Mouse (Mus musculus) lung, adult 2 months (tissue): ENCODE measurements at regions not wholly inside any gene's neighbourhood (a gene's known extent, or its start where the extent isn't known, plus 50 kb on each side); places are given as distances from the start of the nearest gene placed in this dataset.
A peak's percentile ranks its signal among the peaks of the same experiment; 100 is the strongest.

Source experiments
- DNase-seq: peaks from one replicate; pipeline ENCODE4 v3.0.0; 2022
- H3K4me1 ChIP-seq: fragments of 200-500 bp; 2 replicates; pipeline ENCODE4 v1.6.1; 2011; ENCODE audit warnings: low read length; ENCODE audit not compliant: control insufficient read depth, insufficient read depth
- H3K4me3 ChIP-seq: fragments of 200-500 bp; replicated peaks from 2 replicates; pipeline ENCODE3; 2011; ENCODE audit warnings: low read depth, mild to moderate bottlenecking, control low read depth, low read length; ENCODE audit errors: extremely low read depth
- CTCF ChIP-seq: fragments of 200-500 bp; IDR thresholded peaks from 2 replicates; pipeline ENCODE4 v1.5.1; 2011; ENCODE audit warnings: mild to moderate bottlenecking, low read length, control low read depth; ENCODE audit not compliant: insufficient read depth
- POLR2A ChIP-seq: fragments of 200-500 bp; IDR thresholded peaks from 2 replicates; pipeline ENCODE4 v1.6.1; 2011; ENCODE audit warnings: low read depth, mild to moderate bottlenecking, control low read depth, low read length, borderline replicate concordance; ENCODE audit errors: extremely low read depth
- WGBS: fragments of 180-500 bp; shearing (Covaris S2); methylation state at CpG from one replicate; pipeline ENCODE4 v1.1.7; 2018; 5-methylcytosine and 5-hydroxymethylcytosine counted together

GRCm38 (mm10) chr8:34709911-34710733 lies 598.6 kb upstream of the Gm10131 start:
- no peak for TF ChIP-seq CTCF
- no peak for TF ChIP-seq POLR2A
- H3K4me1 ChIP-seq = no peaks in the 10 kb centered on the region
- H3K4me3 ChIP-seq = no peak overlapping the region
- 82% methylated on average over 23 of the region's 23 CpGs for WGBS
- no peak for DNase-seq

DNA sequence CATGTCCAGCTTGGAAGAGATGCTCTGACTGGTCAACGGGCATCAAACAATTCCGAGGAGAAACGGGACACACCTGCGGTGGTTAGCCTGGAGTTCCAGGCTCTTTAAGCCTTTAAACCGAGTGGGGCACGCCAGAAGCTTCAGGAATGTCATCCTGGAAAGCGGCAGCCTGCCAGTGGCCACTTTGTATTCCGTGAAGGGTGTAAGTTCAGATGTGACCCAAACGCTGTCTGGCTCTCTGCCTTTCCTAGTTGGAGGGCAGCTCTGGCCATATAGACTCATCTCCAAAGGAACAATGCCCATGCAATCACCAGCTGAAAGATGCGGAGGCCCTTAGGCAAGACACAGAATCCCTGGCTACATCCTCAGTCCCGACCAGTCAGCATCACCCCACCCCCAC lies 597.8 kb upstream of the Gm10131 start:
- no peak for DNase-seq
- Histone ChIP-seq H3K4me3 (no peak overlapping the region), H3K4me1 (no peaks in the 10 kb centered on the region)
- TF ChIP-seq CTCF (no peak), POLR2A (no peak)
- 64% methylated on average over 11 of the region's 11 CpGs for WGBS

DNA sequence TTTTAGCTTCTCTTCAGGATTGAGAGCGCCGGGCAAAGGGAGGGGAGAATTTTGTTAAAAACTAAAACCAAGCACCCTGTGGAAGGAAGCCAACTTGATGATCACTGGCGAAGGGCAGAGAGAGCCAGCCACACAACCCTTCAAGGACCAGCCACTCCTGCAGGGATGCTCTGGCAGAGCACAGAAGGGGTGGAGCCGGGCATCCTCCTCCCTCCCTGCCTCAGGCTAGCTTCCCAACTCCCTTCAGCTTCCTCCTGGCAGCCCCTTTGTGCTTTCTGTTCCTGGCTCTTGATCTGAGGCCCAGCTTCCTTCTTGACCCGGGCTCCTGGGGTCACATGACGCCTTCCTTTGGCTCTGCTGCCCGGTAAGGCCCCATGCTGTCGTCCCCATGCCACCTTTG lies 591.8 kb upstream of the Gm10131 start:
- Histone ChIP-seq H3K4me3 (no peak overlapping the region), H3K4me1 (peaks cover 2% of the 10 kb centered on the region; the same call in 1 of the 2 replicates)
- no peak for TF ChIP-seq POLR2A
- no peak for TF ChIP-seq CTCF
- no peak for DNase-seq
- WGBS = 39% methylated on average over 8 of the region's 8 CpGs

GRCm38 (mm10) chr8:34702806-34703205 lies 591.3 kb upstream of the Gm10131 start:
- DNase-seq = no peak
- H3K4me3 ChIP-seq = no peak overlapping the region
- H3K4me1 ChIP-seq = peaks cover 2% of the 10 kb centered on the region; the same call in 1 of the 2 replicates
- no peak for TF ChIP-seq POLR2A
- no peak for TF ChIP-seq CTCF
- WGBS = 98% methylated on average over 2 of the region's 2 CpGs

- TF ChIP-seq POLR2A (no peak), CTCF (no peak)
- Histone ChIP-seq H3K4me1 (peaks cover 2% of the 10 kb centered on the region; the same call in 1 of the 2 replicates), H3K4me3 (no peak overlapping the region)
- 55% methylated on average over 4 of the region's 4 CpGs for WGBS
- DNase-seq = no peak
Measured at GRCm38 (mm10) chr8:34699015-34699414, 587.5 kb upstream of the Gm10131 start.

- H3K4me1 ChIP-seq = no peaks in the 10 kb centered on the region
- WGBS = 83% methylated on average over 12 of the region's 12 CpGs
- DNase-seq = no peak
- TF ChIP-seq POLR2A = no peak
- H3K4me3 ChIP-seq = no peak overlapping the region
Measured at GRCm38 (mm10) chr8:34696365-34696764, 584.8 kb upstream of the Gm10131 start.

GRCm38 (mm10) chr8:34692606-34693005 lies 581.1 kb upstream of the Gm10131 start:
- H3K4me3 ChIP-seq = no peak overlapping the region
- 50% methylated on average over 13 of the region's 13 CpGs for WGBS
- no peak for TF ChIP-seq CTCF
- TF ChIP-seq POLR2A = no peak
- DNase-seq = peak; percentile 9
- H3K4me1 ChIP-seq = peaks cover 3% of the 10 kb centered on the region

- peaks cover 3% of the 10 kb centered on the region for H3K4me1 ChIP-seq
- no peak for TF ChIP-seq CTCF
- no peak for TF ChIP-seq POLR2A
- 87% methylated on average over 6 of the region's 6 CpGs for WGBS
- H3K4me3 ChIP-seq = no peak overlapping the region
- DNase-seq = no peak
Measured at GRCm38 (mm10) chr8:34691776-34692175, 580.2 kb upstream of the Gm10131 start.

DNA sequence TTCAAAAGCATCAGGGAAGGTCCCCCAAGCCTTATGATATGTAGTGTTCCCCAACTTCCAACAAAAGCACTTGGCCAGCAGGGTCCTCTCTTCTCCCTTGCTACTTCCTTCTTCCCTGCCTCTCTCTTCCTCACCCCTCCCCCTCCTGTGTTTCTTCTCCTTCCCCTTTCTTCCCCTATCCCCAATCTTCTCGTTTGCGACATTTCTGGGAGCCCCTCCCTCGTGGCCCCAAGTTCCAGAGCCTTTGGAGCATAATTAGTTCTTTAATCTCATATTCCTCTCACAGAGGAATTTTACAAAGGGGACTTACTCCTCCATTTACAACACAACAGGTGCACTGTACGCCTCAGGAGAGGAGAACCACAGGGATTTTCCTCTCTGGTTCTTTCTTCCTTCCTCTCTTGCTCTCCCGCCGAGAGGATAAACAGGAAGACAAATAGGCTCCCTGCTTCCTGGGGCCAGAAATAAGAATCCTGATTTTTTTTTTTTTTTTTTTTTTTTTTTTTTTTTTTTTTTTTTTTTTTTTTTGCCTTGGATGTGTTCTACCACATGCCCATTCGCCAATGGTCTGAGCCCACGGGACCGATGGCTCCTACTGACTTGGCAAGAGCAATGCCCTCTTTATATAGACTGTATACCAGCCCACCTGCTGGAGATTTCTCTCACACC lies 578.4 kb upstream of the Gm10131 start:
- peak overlapping the region; percentile 39 for H3K4me3 ChIP-seq
- peaks cover 3% of the 10 kb centered on the region for H3K4me1 ChIP-seq
- no peak for DNase-seq
- TF ChIP-seq POLR2A (no peak), CTCF (no peak)
- 20% methylated on average over 9 of the region's 9 CpGs for WGBS

DNA sequence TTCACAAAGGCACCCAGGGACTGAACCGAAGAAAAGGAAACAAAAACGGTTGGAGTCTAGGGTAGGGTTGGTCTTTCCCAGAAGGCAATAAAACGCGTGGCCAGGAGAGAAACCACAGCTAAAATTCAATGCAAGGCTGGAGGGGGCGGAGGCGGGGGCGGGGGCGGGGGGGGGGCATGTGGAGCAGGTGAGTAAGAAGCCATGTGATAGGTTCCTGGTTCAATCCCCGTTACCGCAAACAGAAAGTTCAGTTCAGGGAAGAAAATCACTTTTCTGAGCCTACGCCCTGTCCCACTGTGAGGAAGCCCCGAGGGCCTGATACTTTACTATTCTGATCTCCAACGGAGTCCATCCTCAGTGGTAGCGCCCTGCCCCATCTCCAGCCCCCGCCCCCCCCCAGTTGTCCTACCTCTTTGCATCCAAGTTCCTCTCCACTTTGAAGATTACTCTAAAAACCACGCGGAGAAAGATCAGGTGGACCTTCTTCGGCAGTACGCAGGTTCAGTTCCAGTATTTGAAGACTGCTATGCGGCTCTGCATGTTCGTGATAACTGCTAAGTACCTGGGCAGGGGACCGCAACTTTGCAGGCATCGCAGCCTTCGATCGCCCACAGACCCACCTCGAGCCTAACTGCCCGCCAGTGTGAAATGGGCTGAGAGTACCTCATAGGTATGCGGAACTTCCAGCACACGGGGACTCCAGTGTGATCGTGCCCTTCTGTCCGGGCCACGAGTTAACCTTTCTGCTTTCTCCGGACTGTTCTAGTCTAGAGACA lies 577.7 kb upstream of the Gm10131 start:
- peak; percentile 26 for DNase-seq
- WGBS = 34% methylated on average over 33 of the region's 33 CpGs
- TF ChIP-seq POLR2A = no peak
- TF ChIP-seq CTCF = no peak

More for the DNA sequence above, 577.7 kb upstream of the Gm10131 start:
- Histone ChIP-seq H3K4me3 (peak overlapping the region; percentile 39), H3K4me1 (peaks cover 3% of the 10 kb centered on the region)
